Mouse (Mus musculus): ENCODE data around the gene Gm10663. TPM values are rescaled to one million over a fixed set of nuclear protein-coding genes. Genes with fewer than 3 reads are reported as not detected.

Gm10663 gene
- total RNA-seq, 1 experiment, result not detected

GRCm38 (mm10) chr8:65107936-65108718, 33.3 kb downstream of the Gm10663 start:
- no peak for DNase-seq (ENCODE audit: low read depth, low spot score)
- TF ChIP-seq ZNF384 (IDR thresholded peaks at IDR 0.05; ENCODE audit: low read depth, low read length) (no peak), MAFK (IDR thresholded peaks at IDR 0.05; ENCODE audit: insufficient read depth, low read depth, low read length) (no peak), CHD2 (IDR thresholded peaks at IDR 0.05; ENCODE audit: low read depth, low read length) (no peak), HCFC1 (IDR thresholded peaks at IDR 0.05; ENCODE audit: borderline replicate concordance, insufficient read depth, low read length) (no peak), ZC3H11A (IDR thresholded peaks at IDR 0.05; ENCODE audit: borderline replicate concordance, low read depth, low read length) (no peak)
- Histone ChIP-seq H3K36me3 (ENCODE audit: control insufficient read depth, insufficient read depth, low read length, poor library complexity, severe bottlenecking) (no peaks in the 10 kb centered on the region), H3K4me3 (ENCODE audit: insufficient read depth in 1 of 2, low read depth in 1 of 2, low read length in 2 of 2, poor library complexity in 1 of 2, severe bottlenecking in 1 of 2) (no peak overlapping the region), H3K9ac (ENCODE audit: insufficient read depth, low read depth, low read length, poor library complexity, severe bottlenecking) (no peak overlapping the region), H3K4me1 (ENCODE audit: control insufficient read depth in 2 of 2, insufficient read depth in 2 of 2, low read length in 2 of 2, poor library complexity in 1 of 2) (no peaks in the 10 kb centered on the region), H3K9me3 (ENCODE audit: control insufficient read depth, insufficient read depth, low read depth, low read length) (no peaks in the 10 kb centered on the region), H3K27ac (ENCODE audit: insufficient read depth, low read depth, low read length, poor library complexity, severe bottlenecking) (no peak overlapping the region)
- in situ Hi-C loops (cut with MboI; ENCODE audit: low sequenced_read_pairs in 2 of 2, unreplicated experiment in 2 of 2), result no loop called here

DNA sequence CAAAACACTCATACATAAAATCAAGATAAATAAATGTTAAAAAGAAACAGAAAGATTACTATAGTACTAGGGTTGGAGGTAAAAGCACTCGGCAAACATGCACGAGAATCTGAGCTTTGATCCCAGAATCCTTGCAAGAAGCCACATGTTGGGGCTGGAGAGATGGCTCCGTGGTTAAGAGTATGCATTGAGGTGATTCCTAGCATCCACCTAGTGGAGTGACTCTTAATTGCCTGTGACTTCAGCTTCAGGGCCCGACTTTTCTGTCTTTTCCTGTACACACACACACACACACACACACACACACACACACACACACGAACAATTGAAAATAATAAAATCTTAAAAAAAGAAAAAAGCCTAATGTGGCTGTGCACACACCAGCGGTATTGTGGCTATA, 34.1 kb downstream of the Gm10663 start:
- H3K36me3 ChIP-seq (ENCODE audit: control insufficient read depth, insufficient read depth, low read length, poor library complexity, severe bottlenecking), result no peaks in the 10 kb centered on the region
- H3K9me3 ChIP-seq (ENCODE audit: control insufficient read depth, insufficient read depth, low read depth, low read length), result no peaks in the 10 kb centered on the region
- H3K4me3 ChIP-seq (ENCODE audit: insufficient read depth in 1 of 2, low read depth in 1 of 2, low read length in 2 of 2, poor library complexity in 1 of 2, severe bottlenecking in 1 of 2), result no peak overlapping the region
- DNase-seq (ENCODE audit: low read depth, low spot score), result no peak
- H3K27ac ChIP-seq (ENCODE audit: insufficient read depth, low read depth, low read length, poor library complexity, severe bottlenecking), result no peak overlapping the region
- in situ Hi-C loops (cut with MboI; ENCODE audit: low sequenced_read_pairs in 2 of 2, unreplicated experiment in 2 of 2), result no loop called here
- H3K4me1 ChIP-seq (ENCODE audit: control insufficient read depth in 2 of 2, insufficient read depth in 2 of 2, low read length in 2 of 2, poor library complexity in 1 of 2), result no peaks in the 10 kb centered on the region
- TF ChIP-seq ZC3H11A (IDR thresholded peaks at IDR 0.05; ENCODE audit: borderline replicate concordance, low read depth, low read length) (no peak), CHD2 (IDR thresholded peaks at IDR 0.05; ENCODE audit: low read depth, low read length) (no peak), MAFK (IDR thresholded peaks at IDR 0.05; ENCODE audit: insufficient read depth, low read depth, low read length) (no peak), ZNF384 (IDR thresholded peaks at IDR 0.05; ENCODE audit: low read depth, low read length) (no peak)
- H3K9ac ChIP-seq (ENCODE audit: insufficient read depth, low read depth, low read length, poor library complexity, severe bottlenecking), result no peak overlapping the region

GRCm38 (mm10) chr8:65110285-65110691, 35.5 kb downstream of the Gm10663 start:
- Histone ChIP-seq H3K36me3 (ENCODE audit: control insufficient read depth, insufficient read depth, low read length, poor library complexity, severe bottlenecking) (no peaks in the 10 kb centered on the region), H3K9ac (ENCODE audit: insufficient read depth, low read depth, low read length, poor library complexity, severe bottlenecking) (no peak overlapping the region), H3K27ac (ENCODE audit: insufficient read depth, low read depth, low read length, poor library complexity, severe bottlenecking) (no peak overlapping the region), H3K4me3 (ENCODE audit: insufficient read depth in 1 of 2, low read depth in 1 of 2, low read length in 2 of 2, poor library complexity in 1 of 2, severe bottlenecking in 1 of 2) (no peak overlapping the region), H3K4me1 (ENCODE audit: control insufficient read depth in 2 of 2, insufficient read depth in 2 of 2, low read length in 2 of 2, poor library complexity in 1 of 2) (no peaks in the 10 kb centered on the region), H3K9me3 (ENCODE audit: control insufficient read depth, insufficient read depth, low read depth, low read length) (no peaks in the 10 kb centered on the region)
- in situ Hi-C loops (cut with MboI; ENCODE audit: low sequenced_read_pairs in 2 of 2, unreplicated experiment in 2 of 2), result no loop called here
- peak; percentile 71 for DNase-seq (ENCODE audit: low read depth, low spot score)
- peak; percentile 90 for TF ChIP-seq ZC3H11A (IDR thresholded peaks at IDR 0.05; ENCODE audit: borderline replicate concordance, low read depth, low read length)
- TF ChIP-seq HCFC1 (IDR thresholded peaks at IDR 0.05; ENCODE audit: borderline replicate concordance, insufficient read depth, low read length), result no peak
- no peak for TF ChIP-seq CHD2 (IDR thresholded peaks at IDR 0.05; ENCODE audit: low read depth, low read length)

DNA sequence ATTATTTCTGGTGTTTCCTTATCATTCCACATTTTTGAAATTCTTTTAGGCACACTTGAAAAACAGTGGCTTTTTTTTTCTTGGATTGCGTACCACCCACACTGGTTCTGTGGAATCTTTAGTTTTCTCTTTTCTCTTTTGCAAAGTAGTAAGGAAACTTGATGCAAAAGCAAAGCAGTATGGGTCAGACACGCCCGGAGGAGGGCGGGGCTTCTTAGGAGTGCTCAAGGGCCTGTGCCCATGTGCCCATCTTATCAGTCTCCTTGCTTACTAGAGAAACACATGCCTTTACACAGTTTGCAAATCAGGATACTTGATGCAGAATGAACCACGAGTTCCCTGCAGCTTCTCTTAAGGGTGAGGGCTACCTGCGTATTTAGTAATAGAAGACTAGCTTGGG, 37.3 kb downstream of the Gm10663 start:
- TF ChIP-seq HCFC1 (IDR thresholded peaks at IDR 0.05; ENCODE audit: borderline replicate concordance, insufficient read depth, low read length) (no peak), ZC3H11A (IDR thresholded peaks at IDR 0.05; ENCODE audit: borderline replicate concordance, low read depth, low read length) (no peak), CHD2 (IDR thresholded peaks at IDR 0.05; ENCODE audit: low read depth, low read length) (no peak), ZNF384 (IDR thresholded peaks at IDR 0.05; ENCODE audit: low read depth, low read length) (no peak)
- no peak overlapping the region for H3K27ac ChIP-seq (ENCODE audit: insufficient read depth, low read depth, low read length, poor library complexity, severe bottlenecking)
- in situ Hi-C loops (cut with MboI; ENCODE audit: low sequenced_read_pairs in 2 of 2, unreplicated experiment in 2 of 2), result no loop called here

DNA sequence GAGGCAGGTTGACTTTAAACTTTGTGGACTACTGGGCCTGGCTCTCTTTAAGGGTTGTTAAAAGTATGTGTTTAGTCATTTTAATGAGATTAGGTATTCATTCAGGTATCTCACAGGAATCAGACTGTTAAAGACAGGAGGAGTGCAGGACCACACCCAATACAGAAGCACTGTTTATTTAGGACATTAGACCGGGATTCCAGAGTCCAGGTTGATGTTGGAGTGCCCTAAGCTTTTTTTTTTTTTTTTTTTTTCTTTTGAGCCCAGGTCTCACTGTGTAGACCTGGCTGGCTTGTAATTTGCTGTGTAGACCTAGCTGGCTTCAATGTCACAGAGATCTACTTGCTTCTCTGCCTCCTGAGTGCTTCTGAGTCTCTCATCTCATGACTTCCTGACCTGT, 51.2 kb downstream of the Gm10663 start:
- DNase-seq (ENCODE audit: low read depth, low spot score), result no peak
- H3K9me3 ChIP-seq (ENCODE audit: control insufficient read depth, insufficient read depth, low read depth, low read length), result no peaks in the 10 kb centered on the region
- in situ Hi-C loops (cut with MboI; ENCODE audit: low sequenced_read_pairs in 2 of 2, unreplicated experiment in 2 of 2), result no loop called here
- H3K36me3 ChIP-seq (ENCODE audit: control insufficient read depth, insufficient read depth, low read length, poor library complexity, severe bottlenecking), result no peaks in the 10 kb centered on the region
- H3K4me1 ChIP-seq (ENCODE audit: control insufficient read depth in 2 of 2, insufficient read depth in 2 of 2, low read length in 2 of 2, poor library complexity in 1 of 2), result no peaks in the 10 kb centered on the region
- no peak overlapping the region for H3K27ac ChIP-seq (ENCODE audit: insufficient read depth, low read depth, low read length, poor library complexity, severe bottlenecking)
- H3K9ac ChIP-seq (ENCODE audit: insufficient read depth, low read depth, low read length, poor library complexity, severe bottlenecking), result no peak overlapping the region
- no peak overlapping the region for H3K4me3 ChIP-seq (ENCODE audit: insufficient read depth in 1 of 2, low read depth in 1 of 2, low read length in 2 of 2, poor library complexity in 1 of 2, severe bottlenecking in 1 of 2)
- no peak for TF ChIP-seq CHD2 (IDR thresholded peaks at IDR 0.05; ENCODE audit: low read depth, low read length)
- TF ChIP-seq HCFC1 (IDR thresholded peaks at IDR 0.05; ENCODE audit: borderline replicate concordance, insufficient read depth, low read length), result no peak
- no peak for TF ChIP-seq MAFK (IDR thresholded peaks at IDR 0.05; ENCODE audit: insufficient read depth, low read depth, low read length)
- no peak for TF ChIP-seq ZC3H11A (IDR thresholded peaks at IDR 0.05; ENCODE audit: borderline replicate concordance, low read depth, low read length)
- TF ChIP-seq ZNF384 (IDR thresholded peaks at IDR 0.05; ENCODE audit: low read depth, low read length), result no peak

More for the DNA sequence above, 37.3 kb downstream of the Gm10663 start:
- H3K9ac ChIP-seq (ENCODE audit: insufficient read depth, low read depth, low read length, poor library complexity, severe bottlenecking), result no peak overlapping the region
- no peak overlapping the region for H3K4me3 ChIP-seq (ENCODE audit: insufficient read depth in 1 of 2, low read depth in 1 of 2, low read length in 2 of 2, poor library complexity in 1 of 2, severe bottlenecking in 1 of 2)
- DNase-seq (ENCODE audit: low read depth, low spot score), result no peak
- H3K36me3 ChIP-seq (ENCODE audit: control insufficient read depth, insufficient read depth, low read length, poor library complexity, severe bottlenecking), result no peaks in the 10 kb centered on the region
- no peaks in the 10 kb centered on the region for H3K4me1 ChIP-seq (ENCODE audit: control insufficient read depth in 2 of 2, insufficient read depth in 2 of 2, low read length in 2 of 2, poor library complexity in 1 of 2)
- H3K9me3 ChIP-seq (ENCODE audit: control insufficient read depth, insufficient read depth, low read depth, low read length), result no peaks in the 10 kb centered on the region

All from ES-E14 (cell line).